ENCODE assay signal across 22 mouse cellular contexts in genomic region chr13:25978648-25979047, GRCm38 (mm10).
"Had no signal": no experiment of that assay in that cellular context is flagged by ENCODE, and none has a peak within 500 bp of the region (broad histone marks: within the 10 kb centered on the region; RNA-seq: fewer than 3 reads in every experiment).

No protein-coding gene starts in this region.

- H3K9ac ChIP-seq: kidney, embryonic 15.5 days; limb, embryonic 12.5 days; limb, embryonic 15.5 days; liver, embryonic 14.5 days; liver, postnatal 0 days; lung, embryonic 14.5 days; midbrain, embryonic 12.5 days; neural tube, embryonic 12.5 days; stomach, embryonic 15.5 days had no signal

- DNase-seq: kidney, adult 11 months; kidney, adult 8-10 months; kidney, postnatal 10 days; kidney, postnatal 36 days; layer of hippocampus, postnatal 36 days; liver, postnatal 0 days; lung, embryonic 14.5 days; lung, postnatal 10 days; lung, postnatal 4 days; retina, postnatal 1 day; right cerebral cortex, postnatal 25 days; spleen, adult 18-20 months; thymus, postnatal 25 days had no signal

- H3K27ac ChIP-seq: kidney, embryonic 15.5 days; left cerebral cortex, adult 2 months; limb, embryonic 12.5 days; limb, embryonic 15.5 days; liver, embryonic 14.5 days; midbrain, embryonic 12.5 days; neural tube, embryonic 12.5 days; stomach, embryonic 15.5 days had no signal

- ATAC-seq: liver, postnatal 0 days had no signal

- H3K4me2 ChIP-seq: kidney, embryonic 15.5 days; limb, embryonic 12.5 days; limb, embryonic 15.5 days; liver, embryonic 11.5 days; lung, embryonic 14.5 days; midbrain, embryonic 12.5 days; neural tube, embryonic 12.5 days; stomach, embryonic 15.5 days had no signal

- H3K36me3 ChIP-seq: kidney, embryonic 15.5 days; limb, embryonic 12.5 days; limb, embryonic 15.5 days; midbrain, embryonic 12.5 days; neural tube, embryonic 12.5 days; stomach, embryonic 15.5 days had no signal

- H3K9me3 ChIP-seq: kidney, embryonic 15.5 days; limb, embryonic 12.5 days; limb, embryonic 15.5 days; midbrain, embryonic 12.5 days; neural tube, embryonic 12.5 days; stomach, embryonic 15.5 days had no signal

- H3K4me3 ChIP-seq: kidney, embryonic 15.5 days; left cerebral cortex, adult 2 months; limb, embryonic 12.5 days; limb, embryonic 15.5 days; midbrain, embryonic 12.5 days; neural tube, embryonic 12.5 days; stomach, embryonic 15.5 days had no signal

- H3K4me1 ChIP-seq: kidney, embryonic 15.5 days; limb, embryonic 12.5 days; limb, embryonic 15.5 days; neural tube, embryonic 12.5 days; stomach, embryonic 15.5 days had no signal

- H3K27me3 ChIP-seq: kidney, embryonic 15.5 days; limb, embryonic 12.5 days; limb, embryonic 15.5 days; midbrain, embryonic 12.5 days; neural tube, embryonic 12.5 days; stomach, embryonic 15.5 days had no signal
